ENCODE assay signal across 8 mouse cellular contexts in the genomic region with DNA sequence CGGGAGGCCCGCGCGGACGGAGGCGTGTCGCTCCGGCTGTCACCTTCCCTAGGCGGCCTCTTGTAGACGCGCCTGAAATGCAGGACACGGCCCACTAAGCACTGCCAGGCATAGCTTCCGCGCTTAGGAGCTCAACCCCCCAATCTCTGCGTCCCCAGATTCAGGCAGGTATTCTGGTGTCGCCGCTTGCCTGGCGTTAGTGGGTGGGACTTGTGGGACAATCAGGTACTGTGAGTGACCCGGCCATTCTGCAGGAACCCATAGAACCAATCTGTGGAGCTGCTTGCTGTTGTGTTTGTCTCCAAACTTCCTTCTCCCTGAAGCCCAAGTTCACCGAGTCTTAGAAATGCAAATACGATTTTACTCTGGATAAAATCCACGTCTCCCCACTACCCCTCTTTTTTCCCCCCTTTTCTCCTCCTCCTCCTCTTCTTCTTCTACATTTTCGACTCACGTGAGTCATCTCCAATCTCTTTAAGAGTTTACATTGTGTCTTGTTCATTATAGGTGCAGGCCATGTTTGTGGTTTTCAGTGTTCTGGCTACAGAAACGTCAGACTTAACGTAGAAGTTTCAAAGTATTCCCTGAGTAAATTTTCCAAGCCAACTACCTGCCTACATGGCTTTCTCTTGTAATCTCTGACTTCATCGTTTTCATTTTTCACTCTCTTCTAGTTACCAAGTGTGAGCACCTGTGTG. TPM values are rescaled to one million over a fixed set of nuclear protein-coding genes. Genes with fewer than 3 reads are reported as not detected.
DNase-seq lines count a peak whose midpoint lies in the region; ATAC-seq and TF ChIP-seq lines count a peak whose summit lies in the region.

Gene Aimp1 (minus strand): TSS at position 140 of the 698 bp plus-strand sequence.

- no peaks in the 10 kb centered on the region for H3K27me3 ChIP-seq in limb, embryonic 15.5 days
- no peaks in the 10 kb centered on the region for H3K27me3 ChIP-seq in stomach, embryonic 15.5 days (replicated peaks)

- DNase-seq in adrenal gland, adult 18-20 months (ENCODE audit: low spot score in 2 of 2) = no peak
- no peak for DNase-seq in adrenal gland, adult (ENCODE audit: inconsistent age in 2 of 2, low spot score in 1 of 2)
- no peak for DNase-seq in ES-E14 (ENCODE audit: low read depth, low spot score)
- DNase-seq in heart, postnatal 4 days = no peak
- DNase-seq in embryo, embryonic 10 days (ENCODE audit: low spot score) = no peak

- peak within 1 kb of the TSS; percentile 99 for H3K9ac ChIP-seq in ES-E14 (ENCODE audit: insufficient read depth, low read depth, low read length, poor library complexity, severe bottlenecking)
- H3K9ac ChIP-seq in limb, embryonic 15.5 days = peak within 1 kb of the TSS; percentile 85
- H3K9ac ChIP-seq in stomach, embryonic 15.5 days = peak within 1 kb of the TSS; percentile 83

- H3K4me3 ChIP-seq in ES-E14 (ENCODE audit: insufficient read depth in 1 of 2, low read depth in 1 of 2, low read length in 2 of 2, poor library complexity in 1 of 2, severe bottlenecking in 1 of 2) = peak within 1 kb of the TSS; percentile 82 to 99
- H3K4me3 ChIP-seq in limb, embryonic 15.5 days = peak within 1 kb of the TSS; percentile 85
- peak within 1 kb of the TSS; percentile 71 for H3K4me3 ChIP-seq in stomach, embryonic 15.5 days (replicated peaks)

- H3K36me3 ChIP-seq in ES-E14 (ENCODE audit: control insufficient read depth, insufficient read depth, low read length, poor library complexity, severe bottlenecking) = no peaks in the 10 kb centered on the region
- H3K36me3 ChIP-seq in limb, embryonic 15.5 days = peaks cover 7% of the 10 kb centered on the region
- 0 out of 2 replicates have a peak, but pooled peaks cover 3% of the 10 kb centered on the region for H3K36me3 ChIP-seq in stomach, embryonic 15.5 days

- H3K27ac ChIP-seq in ES-E14 (ENCODE audit: insufficient read depth, low read depth, low read length, poor library complexity, severe bottlenecking) = peak within 1 kb of the TSS; percentile 96; the same call in 1 of the 2 replicates
- peak within 1 kb of the TSS; percentile 96 for H3K27ac ChIP-seq in limb, embryonic 15.5 days
- peak within 1 kb of the TSS; percentile 92 for H3K27ac ChIP-seq in stomach, embryonic 15.5 days

- H3K4me2 ChIP-seq in limb, embryonic 15.5 days = peak within 1 kb of the TSS; percentile 49
- peak within 1 kb of the TSS; percentile 62 for H3K4me2 ChIP-seq in stomach, embryonic 15.5 days

- in situ Hi-C loops in ES-E14 (cut with MboI; ENCODE audit: low sequenced_read_pairs in 2 of 2, unreplicated experiment in 2 of 2) = no loop called here

- H3K9me3 ChIP-seq in ES-E14 (ENCODE audit: control insufficient read depth, insufficient read depth, low read depth, low read length) = no peaks in the 10 kb centered on the region
- no peaks in the 10 kb centered on the region for H3K9me3 ChIP-seq in limb, embryonic 15.5 days
- H3K9me3 ChIP-seq in stomach, embryonic 15.5 days = no peaks in the 10 kb centered on the region

- H3K4me1 ChIP-seq in ES-E14 (ENCODE audit: control insufficient read depth in 2 of 2, insufficient read depth in 2 of 2, low read length in 2 of 2, poor library complexity in 1 of 2) = 0 out of 4 replicates have a peak, but pooled peaks cover 0 to 2% of the 10 kb centered on the region in 2 experiments
- peaks cover 13% of the 10 kb centered on the region for H3K4me1 ChIP-seq in limb, embryonic 15.5 days
- H3K4me1 ChIP-seq in stomach, embryonic 15.5 days = peaks cover 2% of the 10 kb centered on the region; the same call in 1 of the 2 replicates

- 1% methylated on average over 27 of the region's 27 CpGs for WGBS in limb, embryonic 15.5 days
- WGBS in stomach, embryonic 15.5 days = 1% methylated on average over 27 of the region's 27 CpGs

- ATAC-seq in erythroid progenitor cell, adult 5-6 weeks (replicated peaks; ENCODE audit: low FRiP score, poor library complexity, severe bottlenecking) = no peak
- no peak; the same call in 1 of the 2 replicates for ATAC-seq in limb, embryonic 15.5 days (ENCODE audit: insufficient number of reproducible peaks, low FRiP score, low TSS enrichment, low read depth)
- no peak; the same call in 1 of the 2 replicates for ATAC-seq in stomach, embryonic 15.5 days (ENCODE audit: insufficient read depth, low FRiP score, low read depth)

TF ChIP-seq in ES-E14, 5 proteins besides CTCF, POLR2A, EP300 and RAD21:
- no peak for TF ChIP-seq CHD2 (IDR thresholded peaks at IDR 0.05; ENCODE audit: low read depth, low read length)
- TF ChIP-seq ZNF384 (IDR thresholded peaks at IDR 0.05; ENCODE audit: low read depth, low read length) = no peak
- TF ChIP-seq ZC3H11A (IDR thresholded peaks at IDR 0.05; ENCODE audit: borderline replicate concordance, low read depth, low read length) = no peak
- no peak for TF ChIP-seq HCFC1 (IDR thresholded peaks at IDR 0.05; ENCODE audit: borderline replicate concordance, insufficient read depth, low read length)
- no peak for TF ChIP-seq MAFK (IDR thresholded peaks at IDR 0.05; ENCODE audit: insufficient read depth, low read depth, low read length)

RNA-seq across cellular contexts. Expression of gene Aimp1, which starts in this region (rescaled TPM):
- total RNA-seq in adrenal gland, adult 18-20 months (2021) = 10 to 100 TPM; 41.8 to 43.6 TPM
- 151 and 169 TPM in 2 replicates for total RNA-seq in ES-E14 (2012; rRNA removed)
- total RNA-seq in erythroid progenitor cell, adult 5-6 weeks (2015; ENCODE audit: low replicate concordance) = 16.9 and 35.6 TPM in 2 replicates
- 16.0 and 29.3 TPM in 2 replicates for total RNA-seq in erythroid progenitor cell, adult 5-6 weeks (2017; ENCODE audit: low replicate concordance)
- 10 to 100 TPM; 52.8 to 53.2 TPM for total RNA-seq in heart, postnatal 4 days (2021)
- 70.9 and 71.6 TPM in 2 replicates for polyA plus RNA-seq in limb, embryonic 15.5 days (2015; fragmentation: Nextera tagmentation; extraction: Ambion mirVana)
- polyA plus RNA-seq in stomach, embryonic 15.5 days (2015; fragmentation: Nextera tagmentation; extraction: Ambion mirVana) = 66.2 and 72.5 TPM in 2 replicates
